Mouse (Mus musculus) gastrocnemius, adult 2 months (tissue): ENCODE data around the gene Oxld1. TPM values are rescaled to one million over a fixed set of nuclear protein-coding genes. Genes with fewer than 3 reads are reported as not detected.

Experiments
- DNase-seq: peaks from one replicate; pipeline ENCODE4 v3.0.0; 2022
- H3K27ac ChIP-seq: fragments of 200-600 bp; 2 replicates; pipeline ENCODE4 v1.8.1; 2022; ENCODE audit warnings: mild to moderate bottlenecking
- H3K4me3 ChIP-seq: fragments of 200-600 bp; 2 replicates; pipeline ENCODE4 v1.8.1; 2022; ENCODE audit warnings: mild to moderate bottlenecking, moderate library complexity
- CTCF ChIP-seq: fragments of 200-600 bp; IDR thresholded peaks from 2 replicates; pipeline ENCODE4 v1.8.1; 2022; ENCODE audit warnings: antibody characterized with exemption, mild to moderate bottlenecking, moderate library complexity
- intact Hi-C: fragments of 180-260 bp; cut with DNase I; formaldehyde crosslinking; loops from one replicate; pipeline ENCODE4 v1.15.1; 2025
- total RNA-seq, 2 experiments: library from RNA; stranded (reverse); gene quantifications; 2 replicates each; pipeline ENCODE4 v1.2.3; 2021

Oxld1 gene
- total RNA-seq, 2 experiments from 2014 or later, result 19.1 to 31.8 TPM

GRCm38 (mm10) chr11:120492878-120493203, 35.0 kb upstream of the Oxld1 start:
- H3K27ac ChIP-seq, result no peak overlapping the region
- DNase-seq, result no peak
- H3K4me3 ChIP-seq, result peak overlapping the region; percentile 92
- intact Hi-C loops, result loop anchor here (5.0 to 10.0 kb wide), 2 partner anchors 219 to 292 kb away; partner anchors contain the start of genes Cenpx, Gps1, Lrrc45 and Rfng
- no peak for TF ChIP-seq CTCF

DNA sequence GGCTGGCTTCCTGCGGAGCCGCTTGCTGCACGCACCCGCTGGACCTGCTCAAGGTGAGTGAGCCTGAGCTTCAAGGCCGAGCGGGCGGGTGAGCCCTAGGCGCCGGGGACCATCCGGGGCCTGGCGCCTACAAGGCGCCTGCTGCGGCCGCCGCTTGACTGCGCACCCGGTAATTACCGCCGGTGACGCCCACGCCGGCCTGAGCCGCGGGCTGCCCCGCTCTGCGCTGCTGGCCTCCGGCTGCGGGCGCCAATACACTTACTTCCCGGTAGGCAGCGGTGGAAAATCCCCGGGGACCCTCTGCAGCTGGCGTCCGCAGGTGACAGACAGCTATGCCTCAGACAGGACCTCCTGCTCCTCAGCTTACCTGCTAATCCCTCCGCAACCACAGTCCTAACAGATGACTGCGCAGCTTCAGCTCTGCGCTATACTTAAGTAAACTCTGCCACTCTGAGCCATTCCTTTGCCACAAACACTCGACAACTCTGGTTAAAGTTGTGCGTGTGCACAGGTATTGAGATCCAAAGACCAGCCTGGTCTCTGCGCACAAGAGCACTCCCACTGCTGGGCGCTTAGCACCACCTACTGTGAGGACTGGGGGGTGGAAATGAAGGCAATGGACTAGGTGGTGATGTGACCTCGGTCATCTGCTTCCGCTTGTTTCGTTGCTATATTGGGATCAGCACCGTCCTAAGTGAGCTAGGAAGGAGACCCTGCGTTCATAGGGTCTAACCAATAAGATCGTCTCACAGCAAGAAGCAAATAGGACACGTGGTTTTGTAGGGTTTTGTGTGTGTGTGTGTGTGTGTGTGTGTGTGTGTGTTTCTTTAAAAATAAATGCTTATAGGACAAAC, 34.4 kb upstream of the Oxld1 start:
- intact Hi-C loops, result loop anchor here (5.0 to 10.0 kb wide), 2 partner anchors 220 to 293 kb away; partner anchors contain the start of genes Cenpx, Gps1, Lrrc45 and Rfng
- peak overlapping the region; percentile 92 for H3K4me3 ChIP-seq
- peak; percentile 21; the same call in 1 of the 2 replicates for TF ChIP-seq CTCF
- peak; percentile 50 for DNase-seq
- H3K27ac ChIP-seq, result peak overlapping the region; percentile 86

GRCm38 (mm10) chr11:120491317-120492023, 33.6 kb upstream of the Oxld1 start, which contains the start of gene Slc25a10:
TSS of gene Slc25a10 (plus strand) at chr11:120491840.
- no peak for TF ChIP-seq CTCF
- Histone ChIP-seq H3K27ac (peak within 1 kb of the TSS; percentile 86), H3K4me3 (peak within 1 kb of the TSS; percentile 92)
- peak; percentile 95 for DNase-seq
- intact Hi-C loops, result loop anchor here (5.0 to 10.0 kb wide), 2 partner anchors 221 to 293 kb away; partner anchors contain the start of genes Cenpx, Gps1, Lrrc45 and Rfng

DNA sequence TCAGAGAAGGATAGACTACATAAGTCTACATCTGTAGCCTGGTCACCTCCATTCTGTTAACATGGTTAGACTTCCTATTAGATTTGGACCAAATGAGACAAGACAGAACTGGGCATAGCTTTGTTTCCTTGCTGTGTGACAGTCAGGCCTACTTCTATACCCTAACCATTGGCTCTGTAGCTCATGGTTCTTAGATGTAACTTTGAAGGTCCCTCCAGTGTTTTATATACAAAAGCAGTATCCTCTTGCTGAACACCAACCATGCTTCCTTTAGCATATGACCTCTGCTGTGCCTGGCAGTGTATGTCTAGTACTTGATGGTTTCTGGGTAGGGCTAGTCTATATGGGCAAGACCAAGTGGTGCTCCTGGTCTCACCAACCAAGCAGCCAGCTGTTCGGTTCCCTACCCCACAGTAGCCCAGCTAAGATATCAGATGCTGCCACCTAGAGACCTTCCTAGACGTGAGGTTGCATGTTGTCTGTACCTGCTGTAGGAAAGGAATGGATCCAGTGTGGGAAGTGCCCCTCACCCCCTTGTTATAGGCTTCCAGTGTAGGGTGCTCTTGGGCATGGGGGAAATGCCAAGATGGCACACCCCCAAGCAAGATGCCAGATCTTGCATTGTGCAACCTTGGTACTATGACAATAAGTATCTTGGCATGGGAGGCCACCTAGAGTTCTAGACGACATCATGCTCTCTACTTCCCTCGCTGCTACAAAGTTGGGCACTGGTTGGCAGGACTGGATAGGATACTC, 32.6 kb upstream of the Oxld1 start:
- intact Hi-C loops, result loop anchor here (5.0 to 10.0 kb wide), 2 partner anchors 222 to 294 kb away; partner anchors contain the start of genes Cenpx, Gps1, Lrrc45 and Rfng
- no peak for DNase-seq
- H3K4me3 ChIP-seq, result no peak overlapping the region
- TF ChIP-seq CTCF, result no peak
- peak overlapping the region; percentile 86 for H3K27ac ChIP-seq

GRCm38 (mm10) chr11:120489054-120489761, 31.3 kb upstream of the Oxld1 start:
- peak; percentile 94; the same call in 1 of the 2 replicates for TF ChIP-seq CTCF
- DNase-seq, result peak; percentile 69
- no peak overlapping the region for H3K4me3 ChIP-seq
- peak overlapping the region; percentile 78 for H3K27ac ChIP-seq
- intact Hi-C loops, result loop anchor here (1.0 kb wide), 1 partner anchor 123 kb away; no protein-coding TSS in a partner anchor

DNA sequence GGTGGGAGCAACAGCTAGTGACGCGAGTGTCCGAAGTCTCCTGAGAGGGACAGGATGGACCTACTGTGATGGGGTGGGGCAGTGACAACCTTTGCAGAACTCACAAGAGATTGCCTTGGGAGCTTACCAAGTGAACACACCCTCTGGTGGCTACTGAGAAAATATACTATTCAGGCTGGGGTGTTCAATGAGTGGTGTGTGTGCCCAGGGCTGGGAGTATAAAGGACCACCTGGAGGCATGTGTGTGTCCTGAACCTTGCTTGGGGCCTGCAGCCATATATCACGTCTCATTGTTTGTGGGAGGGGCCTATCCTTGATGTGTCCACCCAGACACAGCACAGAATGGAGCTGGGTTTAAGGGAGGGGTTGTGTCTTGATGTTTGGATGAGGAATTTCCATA, 30.6 kb upstream of the Oxld1 start:
- TF ChIP-seq CTCF, result no peak
- intact Hi-C loops, result no loop called here
- DNase-seq, result no peak
- Histone ChIP-seq H3K27ac (no peak overlapping the region), H3K4me3 (no peak overlapping the region)

DNA sequence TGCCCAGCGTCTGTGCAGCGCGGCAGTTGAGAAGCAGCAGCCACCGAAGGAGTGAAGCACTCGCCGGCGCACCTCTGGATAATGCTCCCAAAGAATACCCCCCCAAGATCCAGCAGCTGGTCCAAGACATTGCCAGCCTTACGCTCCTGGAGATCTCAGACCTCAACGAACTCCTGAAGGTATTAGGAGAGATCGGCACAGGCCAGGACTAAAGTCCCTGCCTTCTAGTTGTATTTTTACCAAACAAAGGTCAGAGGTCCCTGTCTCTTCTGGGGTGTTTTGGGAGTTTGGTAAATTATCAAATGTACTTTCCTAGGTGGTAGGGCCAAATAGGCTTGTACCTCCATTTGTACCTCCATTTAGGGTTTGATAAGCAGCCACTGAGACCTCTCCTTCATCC, 27.4 kb upstream of the Oxld1 start:
- peak overlapping the region; percentile 98 for H3K27ac ChIP-seq
- H3K4me3 ChIP-seq, result peak overlapping the region; percentile 93
- intact Hi-C loops, result no loop called here
- DNase-seq, result no peak
- no peak for TF ChIP-seq CTCF

DNA sequence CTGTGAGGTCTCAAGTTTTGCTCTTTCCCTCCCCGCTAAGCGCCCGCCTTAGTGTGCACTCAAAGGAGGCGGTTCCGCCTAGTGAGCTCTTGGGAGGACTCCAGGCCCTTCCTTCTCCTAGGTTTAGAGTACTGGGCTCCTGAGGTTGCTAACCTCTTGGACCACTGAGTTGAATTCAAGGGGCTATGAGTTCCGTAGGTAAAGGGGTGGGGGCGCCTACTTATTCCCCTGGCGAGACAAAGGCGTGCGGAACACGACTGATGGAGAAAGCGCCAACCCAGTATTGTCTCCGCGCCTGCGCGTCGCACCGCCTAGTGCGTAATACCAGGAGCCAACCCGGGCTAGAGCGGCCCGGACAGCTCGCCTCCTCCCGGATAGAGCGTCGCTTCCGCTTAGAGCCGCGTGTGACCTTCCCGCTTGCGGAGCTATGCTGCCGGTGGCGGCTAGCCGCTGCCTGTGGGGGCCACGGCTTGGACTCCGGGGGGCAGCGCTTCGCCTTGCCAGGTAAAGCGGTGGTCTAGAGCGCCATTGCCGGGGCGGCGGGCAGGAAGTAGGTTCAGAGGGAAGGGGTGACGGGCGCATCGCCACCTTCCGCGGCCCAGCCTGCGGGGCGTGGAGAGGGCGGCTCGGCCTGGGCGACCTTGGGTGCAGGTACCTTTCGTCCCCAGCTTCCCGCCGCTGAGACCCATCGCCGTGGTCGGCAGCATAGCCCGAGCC, 26.6 kb upstream of the Oxld1 start, which contains the start of gene Mrpl12:
TSS of gene Mrpl12 (plus strand) at position 349 of the 717 bp plus-strand sequence.
- intact Hi-C loops, result no loop called here
- DNase-seq, result peak; percentile 93
- Histone ChIP-seq H3K4me3 (peak within 1 kb of the TSS; percentile 93), H3K27ac (peak within 1 kb of the TSS; percentile 98)
- TF ChIP-seq CTCF, result no peak

GRCm38 (mm10) chr11:120483448-120483934, 25.6 kb upstream of the Oxld1 start:
- intact Hi-C loops, result no loop called here
- TF ChIP-seq CTCF, result no peak
- Histone ChIP-seq H3K27ac (no peak overlapping the region), H3K4me3 (peak overlapping the region; percentile 93)
- DNase-seq, result no peak

DNA sequence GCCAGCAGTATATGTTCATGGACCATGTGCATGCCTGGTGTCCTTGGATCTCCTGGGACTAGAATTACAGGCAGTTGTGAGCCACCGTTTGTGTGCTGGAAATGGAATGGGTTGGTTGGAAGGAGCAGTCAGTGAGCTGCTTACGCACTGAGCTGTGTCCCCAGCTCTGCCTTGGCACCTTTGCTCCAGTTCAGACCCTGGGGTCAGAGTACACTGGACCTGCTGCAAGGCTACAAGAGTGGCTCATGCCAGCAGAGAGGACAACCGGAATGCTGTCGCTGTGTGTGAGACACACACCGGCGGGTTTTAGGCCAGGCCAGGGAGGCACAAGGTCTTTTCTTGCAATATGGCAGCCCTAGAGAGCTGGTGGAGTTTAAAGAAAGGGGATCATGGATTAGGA, 14.2 kb upstream of the Oxld1 start:
- no peak for TF ChIP-seq CTCF
- intact Hi-C loops, result no loop called here
- Histone ChIP-seq H3K27ac (no peak overlapping the region), H3K4me3 (no peak overlapping the region)
- DNase-seq, result no peak

DNA sequence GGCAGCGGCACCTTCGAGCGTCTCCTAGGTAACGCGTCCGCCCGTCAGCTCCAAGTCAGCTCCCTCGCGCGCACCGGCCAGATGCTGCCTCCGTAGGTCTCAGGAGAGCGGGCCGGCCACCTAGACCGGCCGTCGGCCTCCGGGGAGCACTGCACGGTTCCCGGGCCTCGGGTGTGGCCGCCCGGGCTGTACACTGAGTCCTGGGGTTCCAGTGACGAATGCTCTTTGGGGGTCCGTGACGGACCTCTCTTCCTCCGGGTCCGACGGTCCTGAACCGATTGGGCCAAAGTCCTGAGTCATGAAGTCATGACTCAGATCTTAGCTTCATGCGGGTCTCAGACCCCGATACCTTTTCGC, 9.8 kb upstream of the Oxld1 start:
- no peak for DNase-seq
- Histone ChIP-seq H3K27ac (peak overlapping the region; percentile 88), H3K4me3 (peak overlapping the region; percentile 99)
- no peak for TF ChIP-seq CTCF
- intact Hi-C loops, result no loop called here
